Mouse (Mus musculus) cerebellum, adult 9-10 months (tissue): ENCODE results near the gene Cd300lf.

ENCODE experiments used
- DNase-seq: peaks from one replicate; pipeline ENCODE4 v3.0.0; 2022

Cd300lf gene

DNA sequence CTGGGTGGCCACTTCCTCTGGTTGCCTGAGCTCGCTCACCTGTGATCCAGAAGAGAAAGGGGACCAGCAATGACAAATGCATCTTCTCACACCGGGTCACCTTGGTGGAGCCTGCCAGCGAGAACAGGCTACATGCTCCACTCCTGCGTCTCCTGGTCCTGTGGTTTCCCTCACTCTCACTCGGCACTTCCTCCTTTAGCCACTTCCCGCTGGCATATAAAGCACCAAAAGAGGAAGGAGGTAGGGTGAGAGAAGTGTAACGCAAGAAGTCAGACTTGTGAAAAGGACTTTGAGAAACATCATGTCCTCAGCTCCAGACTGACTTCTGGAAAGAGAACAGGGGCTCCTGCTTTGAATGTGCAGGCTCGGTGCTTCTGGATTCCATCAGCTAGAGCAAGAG lies at the start of gene Cd300lf:
Gene Cd300lf, minus strand, starts transcription at position 193 of the 400 bp plus-strand sequence.
- DNase-seq = no peak

DNA sequence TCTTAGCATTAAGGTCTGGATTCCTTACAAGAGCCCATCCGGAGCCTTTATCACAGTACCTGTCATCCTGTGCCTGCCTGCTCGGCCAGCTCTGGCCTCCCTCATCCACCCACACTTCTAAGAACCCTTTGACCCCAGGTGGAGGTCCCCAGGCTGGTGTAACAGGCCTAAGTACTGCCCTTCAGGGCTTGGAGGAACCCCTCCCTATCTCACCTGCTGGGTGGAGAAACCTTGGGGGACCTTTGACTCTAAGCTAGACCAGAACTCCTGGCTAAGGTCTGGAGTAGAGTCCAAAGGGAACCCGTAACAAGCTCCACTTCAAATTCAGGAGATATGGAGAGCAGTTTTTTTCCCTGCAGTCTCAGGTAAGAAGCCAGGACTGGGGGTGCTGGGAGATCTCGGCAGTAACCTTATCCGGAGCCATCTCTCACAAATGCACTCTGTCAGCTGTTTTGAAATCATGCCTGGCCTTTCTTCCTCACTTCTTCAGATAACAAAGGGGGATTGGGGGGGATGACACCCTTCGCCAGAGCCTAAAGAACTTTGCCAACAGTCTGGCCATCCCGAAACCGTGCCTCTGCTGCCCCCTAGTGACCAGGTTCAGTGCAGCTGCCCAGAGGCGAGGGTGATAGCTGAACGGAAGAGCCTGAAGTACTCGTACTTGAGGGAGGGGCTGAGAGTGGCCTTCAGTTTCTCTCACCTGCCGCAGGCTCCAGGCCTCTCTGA lies 48.3 kb upstream of the Cd300lf start:
- peak; percentile 85 for DNase-seq

DNA sequence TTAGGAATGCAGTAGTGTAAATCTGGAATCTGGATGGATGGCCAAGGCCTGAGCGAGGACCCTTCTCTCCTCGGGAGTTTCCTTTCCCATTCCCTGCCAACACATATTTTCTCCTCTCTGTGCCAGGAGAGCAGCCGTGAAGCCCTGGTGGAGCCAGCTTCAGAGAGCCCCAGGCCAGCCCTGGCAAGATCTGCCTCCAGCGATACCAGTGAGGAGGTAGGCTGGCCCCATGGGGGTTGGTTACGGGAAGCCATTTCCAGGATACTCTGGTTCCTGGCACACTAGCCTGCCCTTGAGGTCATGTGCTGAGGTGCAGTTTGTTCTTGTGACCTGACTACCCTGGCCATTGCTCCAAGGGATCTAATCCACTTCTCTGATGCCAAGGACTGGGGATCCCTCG lies 46.1 kb upstream of the Cd300lf start:
- DNase-seq = no peak

- no peak for DNase-seq
These were observed 45.4 kb upstream of the Cd300lf start for GRCm38 (mm10) chr11:115179191-115179590.

DNA sequence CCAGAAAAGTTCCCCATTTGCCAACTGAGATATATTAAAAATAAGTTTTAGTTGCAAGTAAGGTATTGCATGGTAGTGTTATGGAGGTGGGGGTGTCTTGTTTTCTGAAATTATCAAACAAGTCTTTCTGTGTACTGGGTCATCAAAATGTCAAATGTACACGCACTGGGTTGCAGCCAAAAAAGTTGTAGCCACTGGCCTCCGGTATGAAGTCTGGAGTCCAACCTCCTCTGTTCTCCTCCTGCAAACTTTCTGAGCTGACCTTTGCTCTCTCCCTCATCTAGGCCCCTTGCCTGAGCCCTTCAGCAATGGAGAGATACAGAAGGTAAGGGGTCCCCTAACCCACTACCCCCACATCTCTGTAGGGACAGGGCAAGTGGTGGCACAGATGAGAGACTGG lies 45.0 kb upstream of the Cd300lf start:
- no peak for DNase-seq

DNA sequence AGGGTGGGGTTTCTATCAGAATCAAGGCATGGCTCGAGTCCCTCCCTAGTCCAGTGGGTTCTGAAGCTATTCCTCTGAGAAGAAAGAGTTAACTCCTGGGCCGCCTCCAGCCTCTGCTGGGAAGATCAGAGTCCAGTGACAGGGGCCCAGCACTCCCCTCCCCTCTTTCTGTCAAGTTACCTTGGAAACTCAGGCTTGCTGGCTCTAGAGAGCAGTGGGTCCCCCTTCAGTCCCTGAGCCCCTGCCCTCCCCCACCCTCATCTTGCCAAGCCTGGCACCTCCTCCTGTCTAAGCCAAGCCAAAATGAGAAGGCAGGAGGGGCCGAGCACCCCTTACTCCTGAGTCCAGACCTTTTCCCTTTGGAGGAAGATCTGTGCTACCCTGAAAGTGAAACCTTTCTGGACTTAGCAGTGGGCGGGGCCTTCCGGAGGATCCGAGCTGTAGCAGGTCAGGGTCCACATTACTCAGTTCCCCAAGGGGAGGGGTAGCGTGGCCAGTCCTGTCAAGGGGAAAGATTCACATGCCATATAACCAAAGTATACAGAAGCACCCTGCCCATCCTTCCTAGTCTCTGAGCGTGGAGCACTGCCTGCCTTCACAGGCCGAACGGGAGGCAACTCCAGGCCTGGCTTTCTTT lies 43.9 kb upstream of the Cd300lf start:
- DNase-seq = no peak

DNA sequence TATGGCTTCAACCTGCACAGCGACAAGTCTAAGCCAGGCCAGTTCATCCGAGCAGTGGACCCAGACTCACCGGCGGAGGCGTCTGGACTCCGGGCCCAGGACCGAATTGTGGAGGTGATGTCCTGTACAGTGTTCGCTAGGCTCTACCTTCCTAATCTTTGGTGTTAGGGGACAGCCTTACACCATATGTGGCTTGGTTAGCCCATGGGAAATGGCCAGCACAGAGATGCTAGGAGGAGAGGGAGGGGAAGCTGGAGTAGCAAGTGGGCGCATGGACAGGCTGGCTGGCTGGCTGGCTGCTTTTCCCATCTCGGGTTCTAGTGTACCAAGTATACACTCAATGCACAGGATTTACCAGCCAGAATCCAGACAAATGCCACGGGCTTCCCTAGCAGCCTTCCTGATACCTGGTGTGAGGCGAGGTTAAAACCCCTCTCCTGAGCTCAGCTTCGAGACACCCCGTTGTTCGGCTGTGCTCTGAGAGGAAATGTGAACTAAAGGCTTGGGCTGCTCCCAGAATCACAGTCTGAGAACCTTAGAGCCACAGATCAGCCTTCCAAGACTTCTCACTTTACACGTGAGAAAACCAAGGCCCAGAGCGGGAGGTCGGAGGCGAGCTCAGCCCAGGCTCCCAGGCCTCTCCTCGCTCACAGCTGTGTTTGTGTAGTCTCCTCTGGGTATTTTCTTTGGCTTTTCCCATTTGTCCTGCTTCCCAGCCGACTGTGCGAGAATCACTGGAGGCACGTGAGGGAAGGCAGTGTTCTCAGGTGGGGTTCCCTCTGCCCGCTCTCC lies 42.8 kb upstream of the Cd300lf start:
- DNase-seq = no peak

DNA sequence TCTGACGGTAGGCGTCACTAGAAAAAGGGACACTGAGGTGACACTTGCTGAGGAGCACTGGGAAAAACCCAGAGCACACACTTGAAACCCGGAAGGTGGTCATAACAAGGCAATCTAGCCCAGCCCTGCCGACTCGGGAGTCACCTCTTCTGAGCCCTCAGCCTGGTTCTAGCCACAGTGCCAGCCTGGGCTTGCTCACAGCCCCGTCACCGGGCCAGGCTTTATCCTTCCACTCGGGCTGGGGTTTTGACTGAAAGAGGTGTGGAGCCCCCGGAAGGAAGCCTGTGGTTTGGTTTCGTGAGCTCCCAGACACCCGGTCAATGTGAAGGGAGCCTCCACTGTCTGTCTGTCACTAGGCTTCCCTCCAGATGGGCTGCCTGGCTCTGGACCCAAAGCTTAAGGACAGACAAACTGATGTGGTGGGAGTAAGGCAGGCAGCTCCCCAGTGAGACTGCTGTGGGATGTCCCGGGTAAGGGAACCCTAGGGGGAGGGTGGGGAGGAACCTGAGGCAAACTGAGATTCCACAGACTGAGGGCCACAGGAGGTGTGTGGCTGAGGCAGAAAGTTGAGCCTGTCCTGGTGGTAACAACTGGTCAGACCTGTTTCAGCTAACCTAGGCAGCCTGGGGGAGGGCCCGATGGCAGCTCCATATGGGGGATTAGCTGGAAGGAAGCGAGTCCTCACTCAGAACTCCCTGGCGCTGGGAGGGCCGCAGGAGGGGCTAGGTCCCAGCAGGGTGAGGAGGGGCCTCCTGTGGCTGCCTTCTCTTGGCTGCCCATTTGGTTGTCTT lies 40.0 kb upstream of the Cd300lf start:
- no peak for DNase-seq

DNA sequence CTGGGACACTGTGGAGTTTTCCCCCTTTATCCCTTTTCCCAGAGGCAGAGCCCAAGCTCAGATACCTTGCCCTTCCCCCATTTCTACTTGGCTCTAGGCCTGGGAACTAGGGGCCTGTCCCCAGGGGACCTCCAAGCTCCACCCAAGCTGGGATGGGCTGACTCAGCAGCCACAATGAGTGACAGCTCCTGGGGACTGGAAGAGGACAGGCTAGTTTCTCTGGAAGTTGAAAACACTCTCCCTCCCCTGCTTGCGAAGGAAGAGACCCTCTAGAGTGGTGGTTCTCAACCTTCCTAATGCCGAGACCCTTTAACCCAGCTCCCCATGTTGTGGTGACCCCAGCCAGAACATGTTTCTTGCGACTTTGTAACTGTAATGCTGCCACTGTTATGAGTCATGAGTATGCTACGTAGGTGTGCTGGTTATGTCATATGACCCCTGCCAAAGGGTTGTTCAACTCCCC lies 39.1 kb upstream of the Cd300lf start:
- DNase-seq = no peak

DNA sequence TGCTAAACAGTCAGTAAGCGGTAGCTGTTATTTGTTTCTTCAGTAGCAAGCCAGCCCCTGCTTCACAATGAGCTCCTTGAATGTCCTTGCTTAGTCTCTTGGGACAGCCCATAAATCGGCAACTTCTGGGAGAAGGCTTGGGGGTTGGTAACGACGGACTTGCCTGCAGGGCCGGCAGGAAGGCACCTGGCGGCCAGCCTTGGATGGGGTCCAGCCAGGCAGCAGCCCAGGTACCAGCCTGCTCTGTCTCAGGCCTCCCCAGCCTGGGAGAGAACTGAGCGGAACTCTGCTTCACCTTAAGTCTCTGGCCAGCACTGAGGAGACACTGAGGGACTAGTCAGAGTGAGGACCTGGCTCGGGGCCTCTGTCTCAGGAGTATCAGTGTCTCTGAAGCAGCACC lies 37.3 kb upstream of the Cd300lf start:
- DNase-seq = no peak

DNA sequence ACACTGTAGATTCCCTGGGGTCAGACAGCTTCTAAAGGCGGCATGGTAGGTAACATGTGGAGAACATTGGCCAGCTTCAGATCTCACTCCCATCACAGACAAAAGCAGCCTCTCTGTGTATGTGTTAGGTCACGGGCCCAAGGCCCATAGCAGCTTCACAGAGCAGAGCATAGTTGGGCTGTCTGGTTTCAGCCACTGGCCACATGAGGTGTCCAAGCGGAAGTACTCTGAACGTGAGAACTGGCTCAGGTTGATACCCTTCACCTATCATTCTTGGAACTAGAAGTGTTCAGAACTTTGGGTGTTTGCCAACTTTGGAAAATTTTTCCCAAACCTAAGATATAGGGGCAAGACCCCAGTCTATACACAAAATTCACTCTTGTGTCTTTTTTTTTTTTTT lies 35.6 kb upstream of the Cd300lf start:
- no peak for DNase-seq

DNA sequence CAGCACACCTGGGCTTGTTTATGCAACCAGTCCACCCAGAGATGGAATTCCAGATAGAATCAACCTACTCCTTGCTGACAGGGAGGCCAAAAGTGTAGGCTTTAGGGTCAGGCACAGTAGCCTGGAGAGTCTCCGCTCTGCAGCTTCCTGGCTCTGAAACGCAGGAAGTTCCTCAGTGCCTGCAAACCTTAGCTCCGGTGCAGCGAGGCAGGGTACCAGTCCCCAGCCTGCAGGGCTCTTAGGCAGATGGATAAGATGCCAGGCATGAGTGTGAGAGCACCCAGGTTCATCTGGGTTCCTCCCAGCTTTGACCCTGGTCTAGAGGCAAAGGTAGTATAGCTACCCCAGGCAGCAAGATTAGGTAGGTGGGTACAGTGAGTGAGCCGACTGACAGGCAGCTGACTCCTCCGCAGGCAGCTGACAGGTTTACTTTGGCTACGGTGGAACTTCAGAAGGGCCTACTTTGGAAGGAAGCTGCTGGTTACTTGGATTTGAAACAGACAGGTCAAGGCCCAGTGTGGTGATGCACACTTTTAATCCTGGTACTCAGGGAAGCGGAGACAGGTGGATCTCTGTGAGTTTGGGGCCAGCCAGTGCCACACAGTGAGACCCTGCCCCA lies 33.9 kb upstream of the Cd300lf start:
- DNase-seq = no peak

GRCm38 (mm10) chr11:115166776-115167175 lies 33.0 kb upstream of the Cd300lf start:
- DNase-seq = no peak

DNA sequence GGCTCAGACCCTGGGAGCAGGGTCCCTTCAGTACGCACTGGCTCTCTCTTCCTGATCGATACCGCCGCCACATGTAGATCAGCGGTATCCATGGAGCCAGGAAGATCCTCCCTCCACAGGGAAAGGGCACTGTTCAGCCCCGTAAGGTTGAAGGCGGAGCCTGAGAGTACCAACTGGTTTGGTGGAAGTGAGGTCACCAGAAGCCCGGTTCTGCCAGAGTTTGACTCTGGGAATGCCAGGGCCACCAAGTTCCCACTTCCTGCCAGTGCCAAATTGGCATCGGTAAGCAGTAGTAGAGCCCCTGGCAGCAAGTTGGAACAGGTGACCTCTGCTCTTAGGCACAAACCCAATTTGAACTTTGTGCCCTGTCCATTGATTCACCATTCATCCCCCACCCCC lies 31.2 kb upstream of the Cd300lf start:
- DNase-seq = peak; percentile 77

GRCm38 (mm10) chr11:115164341-115164975 lies 30.7 kb upstream of the Cd300lf start:
- no peak for DNase-seq

DNA sequence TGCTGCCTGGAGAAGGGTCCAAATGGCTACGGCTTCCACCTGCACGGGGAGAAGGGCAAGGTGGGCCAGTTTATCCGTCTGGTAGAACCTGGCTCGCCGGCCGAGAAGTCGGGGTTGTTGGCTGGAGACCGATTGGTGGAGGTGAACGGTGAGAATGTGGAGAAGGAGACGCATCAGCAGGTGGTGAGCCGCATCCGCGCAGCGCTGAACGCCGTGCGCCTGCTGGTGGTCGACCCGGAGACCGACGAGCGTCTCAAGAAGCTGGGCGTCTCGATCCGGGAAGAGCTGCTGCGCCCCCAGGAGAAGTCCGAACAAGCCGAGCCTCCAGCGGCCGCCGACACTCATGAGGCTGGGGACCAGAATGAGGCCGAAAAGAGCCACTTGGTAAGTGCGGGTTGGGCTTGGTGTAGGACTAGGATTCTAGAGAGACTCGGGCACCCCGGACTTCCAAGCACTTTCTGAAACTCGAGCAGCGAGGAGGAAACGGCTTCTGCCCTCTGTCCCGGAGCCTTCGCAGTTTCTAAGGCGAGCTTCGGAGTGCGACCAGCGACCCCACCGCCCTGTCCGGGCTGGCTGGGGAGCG lies 29.9 kb upstream of the Cd300lf start:
- DNase-seq = no peak

DNA sequence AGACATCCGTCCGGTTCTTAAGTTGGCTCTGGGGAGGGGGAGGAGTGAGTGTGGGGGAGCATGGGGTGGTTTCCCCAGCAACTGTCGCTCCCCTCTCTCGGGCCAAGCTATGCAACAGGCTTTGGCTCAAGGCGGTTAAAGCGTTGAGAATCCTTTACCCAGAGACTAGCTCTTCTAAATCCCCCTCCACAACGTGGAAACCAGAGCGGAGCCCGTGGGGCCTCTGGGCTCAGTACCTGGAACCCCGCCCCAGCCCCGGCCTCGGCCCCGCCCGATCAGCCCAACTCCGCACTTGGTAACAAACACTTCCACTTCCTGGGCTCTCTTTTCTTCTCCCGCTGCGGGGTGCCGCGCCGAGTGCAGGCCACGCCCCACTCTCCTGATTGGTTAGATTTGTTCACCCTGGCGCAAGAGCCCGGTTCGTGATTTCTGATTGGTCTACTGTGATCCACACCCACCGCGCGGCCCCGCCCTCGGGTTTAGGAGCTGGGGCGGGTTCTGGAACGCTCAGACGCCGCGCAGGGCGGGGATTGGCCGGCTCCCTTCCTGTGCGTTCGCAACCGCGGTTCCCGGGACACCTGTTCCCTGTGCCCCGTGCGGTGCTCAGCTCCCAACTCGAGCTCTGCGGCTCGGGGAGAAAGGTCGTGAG lies 29.2 kb upstream of the Cd300lf start, which contains the start of gene Slc9a3r1:
Gene Slc9a3r1, plus strand, starts transcription at position 510 of the 649 bp plus-strand sequence.
- DNase-seq = peak; percentile 99

DNA sequence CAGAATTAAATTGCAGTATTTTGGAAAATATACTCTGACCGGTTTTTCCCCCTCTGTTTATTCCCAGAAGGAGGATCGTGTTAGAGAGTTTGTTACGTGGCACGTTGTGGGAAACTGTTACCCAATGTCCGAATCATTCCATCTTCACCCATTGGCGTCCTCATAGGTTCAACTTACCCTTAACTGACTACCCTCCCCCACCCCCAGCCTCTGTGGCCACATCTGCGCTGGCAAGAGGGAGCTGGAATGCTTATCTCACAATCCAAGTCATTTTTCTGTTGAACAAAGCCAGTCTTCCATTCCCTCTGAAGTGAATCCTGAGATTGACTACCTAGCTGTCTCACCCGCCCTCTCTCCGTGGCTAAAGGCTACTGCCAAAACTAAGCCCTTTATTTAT lies 28.4 kb upstream of the Cd300lf start:
- DNase-seq = no peak

GRCm38 (mm10) chr11:115161578-115162204 lies 27.9 kb upstream of the Cd300lf start:
- peak; percentile 41 for DNase-seq

GRCm38 (mm10) chr11:115160883-115161577 lies 27.2 kb upstream of the Cd300lf start:
- peak; percentile 75 for DNase-seq
